Mouse (Mus musculus) ovary, adult 10 weeks (tissue): ENCODE measurements around the gene Kank1. TPM values are rescaled to one million over a fixed set of nuclear protein-coding genes. Genes with fewer than 3 reads are reported as not detected.

Experiments used
- polyA plus RNA-seq: library from polyadenylated mRNA; stranded (reverse); fragments of 350-450 nt; fragmentation: Illumina TruSeq; extraction: RNeasy Lipid Tissue Mini Kit (QIAGEN cat#74804); gene quantifications from one replicate; pipeline ENCODE4 v1.2.3, GENCODE M21; 2014

The Kank1 gene
- polyA plus RNA-seq: 23.4 TPM

DNA sequence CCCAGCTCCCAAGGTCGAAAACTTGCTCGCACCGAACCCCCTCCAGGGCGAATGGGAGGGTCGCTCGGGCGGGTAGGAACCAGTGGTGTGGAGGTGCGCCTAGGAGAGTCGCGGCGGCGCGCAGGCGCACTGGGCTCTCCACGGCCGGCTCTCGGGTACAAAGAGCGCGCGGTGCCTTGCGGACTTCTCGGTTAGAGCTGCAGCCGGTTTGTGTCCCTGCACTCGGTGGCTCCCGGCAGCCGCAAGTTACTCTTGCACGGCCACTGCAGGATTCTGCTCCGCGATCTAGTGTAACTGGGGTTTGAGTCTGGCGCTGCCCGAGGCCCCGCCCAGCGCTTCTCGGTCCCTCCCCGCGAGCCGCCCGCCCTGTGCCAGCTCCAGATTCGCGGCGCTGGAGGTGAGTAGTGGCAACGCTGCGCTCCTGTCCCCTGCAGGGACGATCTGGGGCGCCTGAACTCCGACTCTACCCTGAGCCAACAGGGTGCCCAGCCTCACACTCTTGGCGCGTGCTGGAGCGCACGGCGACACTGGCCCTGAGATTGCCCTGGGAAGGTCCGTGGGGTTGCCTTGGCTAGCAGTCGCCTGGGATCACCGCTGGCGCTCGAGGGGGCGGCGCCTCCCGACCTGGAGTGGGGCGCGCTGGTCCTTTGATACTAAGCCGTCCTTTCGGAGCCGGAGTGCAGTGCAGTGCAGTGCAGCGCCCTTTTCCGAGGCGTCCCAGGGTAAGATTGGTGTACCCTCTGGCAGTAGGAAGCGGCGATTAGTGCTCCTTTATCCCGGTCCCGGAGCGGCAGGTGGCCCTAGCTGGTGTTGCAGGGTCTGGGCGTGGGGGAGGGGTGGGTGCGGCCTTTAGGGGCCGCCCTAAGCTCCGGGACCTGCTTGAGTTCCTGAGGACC is at the start of gene Kank1:
Gene Kank1 (plus strand): TSS at position 380 of the 896 bp plus-strand sequence.

Other genes with a start within 250 kb of the Kank1 start
- gene Dock8, start 237.4 kb upstream of the Kank1 start, polyA plus RNA-seq: 13.7 TPM